Mouse (Mus musculus): ENCODE measurements around the gene Cubn. TPM values are rescaled to one million over a fixed set of nuclear protein-coding genes. Genes with fewer than 3 reads are reported as not detected.

Gene Cubn
- polyA plus RNA-seq, 1 experiment from 2014 or later: 8.5 TPM

- no peak for ATAC-seq
- no peak overlapping the region for H3K4me2 ChIP-seq (ENCODE audit: low read depth, low read length)
These were observed 233.0 kb downstream of the Cubn start for GRCm38 (mm10) chr2:13258606-13259005.

GRCm38 (mm10) chr2:13240711-13241110 lies 250.9 kb downstream of the Cubn start:
- H3K27ac ChIP-seq (ENCODE audit: low read length): no peak overlapping the region
- H3K27me3 ChIP-seq (replicated peaks; ENCODE audit: control insufficient read depth, insufficient read depth, low read length): no peaks in the 10 kb centered on the region
- no peaks in the 10 kb centered on the region for H3K9me3 ChIP-seq (ENCODE audit: control insufficient read depth, low read length)
- H3K4me3 ChIP-seq (ENCODE audit: low read length): no peak overlapping the region
- H3K36me3 ChIP-seq (ENCODE audit: control insufficient read depth, insufficient read depth, low read length): no peaks in the 10 kb centered on the region
- WGBS: 69% methylated on average over 9 of the region's 9 CpGs
- no peak overlapping the region for H3K9ac ChIP-seq (ENCODE audit: low read depth, low read length)
- H3K4me2 ChIP-seq (ENCODE audit: low read depth, low read length): no peak overlapping the region
- ATAC-seq: no peak
- no peaks in the 10 kb centered on the region for H3K4me1 ChIP-seq (ENCODE audit: control insufficient read depth, insufficient read depth, low read length)

More at GRCm38 (mm10) chr2:13258606-13259005, 233.0 kb downstream of the Cubn start:
- no peaks in the 10 kb centered on the region for H3K27me3 ChIP-seq (replicated peaks; ENCODE audit: control insufficient read depth, insufficient read depth, low read length)
- H3K36me3 ChIP-seq (ENCODE audit: control insufficient read depth, insufficient read depth, low read length): peaks cover 8% of the 10 kb centered on the region
- no peak overlapping the region for H3K4me3 ChIP-seq (ENCODE audit: low read length)
- WGBS: 83% methylated on average over 2 of the region's 2 CpGs
- H3K9ac ChIP-seq (ENCODE audit: low read depth, low read length): no peak overlapping the region
- no peaks in the 10 kb centered on the region for H3K9me3 ChIP-seq (ENCODE audit: control insufficient read depth, low read length)
- no peak overlapping the region for H3K27ac ChIP-seq (ENCODE audit: low read length)
- no peaks in the 10 kb centered on the region for H3K4me1 ChIP-seq (ENCODE audit: control insufficient read depth, insufficient read depth, low read length)

- 59% methylated on average over 8 of the region's 8 CpGs for WGBS
- Histone ChIP-seq H3K36me3 (ENCODE audit: control insufficient read depth, insufficient read depth, low read length) (no peaks in the 10 kb centered on the region), H3K9ac (ENCODE audit: low read depth, low read length) (no peak overlapping the region), H3K4me1 (ENCODE audit: control insufficient read depth, insufficient read depth, low read length) (no peaks in the 10 kb centered on the region), H3K27ac (ENCODE audit: low read length) (no peak overlapping the region), H3K9me3 (ENCODE audit: control insufficient read depth, low read length) (no peaks in the 10 kb centered on the region), H3K4me3 (ENCODE audit: low read length) (no peak overlapping the region), H3K4me2 (ENCODE audit: low read depth, low read length) (no peak overlapping the region), H3K27me3 (replicated peaks; ENCODE audit: control insufficient read depth, insufficient read depth, low read length) (no peaks in the 10 kb centered on the region)
- ATAC-seq: no peak
These were observed 254.3 kb downstream of the Cubn start for GRCm38 (mm10) chr2:13237140-13237901.

- Histone ChIP-seq H3K4me1 (ENCODE audit: control insufficient read depth, insufficient read depth, low read length) (no peaks in the 10 kb centered on the region), H3K27ac (ENCODE audit: low read length) (no peak overlapping the region), H3K4me3 (ENCODE audit: low read length) (no peak overlapping the region), H3K27me3 (replicated peaks; ENCODE audit: control insufficient read depth, insufficient read depth, low read length) (no peaks in the 10 kb centered on the region), H3K4me2 (ENCODE audit: low read depth, low read length) (no peak overlapping the region), H3K36me3 (ENCODE audit: control insufficient read depth, insufficient read depth, low read length) (no peaks in the 10 kb centered on the region), H3K9ac (ENCODE audit: low read depth, low read length) (no peak overlapping the region), H3K9me3 (ENCODE audit: control insufficient read depth, low read length) (no peaks in the 10 kb centered on the region)
- no peak for ATAC-seq
- 71% methylated on average over 5 of the region's 5 CpGs for WGBS
These were observed 255.9 kb downstream of the Cubn start for GRCm38 (mm10) chr2:13235696-13236095.

GRCm38 (mm10) chr2:13234796-13235195 lies 256.8 kb downstream of the Cubn start:
- WGBS: 90% methylated on average over 10 of the region's 10 CpGs
- ATAC-seq: no peak
- Histone ChIP-seq H3K27me3 (replicated peaks; ENCODE audit: control insufficient read depth, insufficient read depth, low read length) (no peaks in the 10 kb centered on the region), H3K9me3 (ENCODE audit: control insufficient read depth, low read length) (no peaks in the 10 kb centered on the region), H3K4me2 (ENCODE audit: low read depth, low read length) (no peak overlapping the region), H3K36me3 (ENCODE audit: control insufficient read depth, insufficient read depth, low read length) (no peaks in the 10 kb centered on the region), H3K9ac (ENCODE audit: low read depth, low read length) (no peak overlapping the region), H3K4me1 (ENCODE audit: control insufficient read depth, insufficient read depth, low read length) (no peaks in the 10 kb centered on the region), H3K27ac (ENCODE audit: low read length) (no peak overlapping the region), H3K4me3 (ENCODE audit: low read length) (no peak overlapping the region)

- H3K27me3 ChIP-seq (replicated peaks; ENCODE audit: control insufficient read depth, insufficient read depth, low read length): no peaks in the 10 kb centered on the region
- H3K4me2 ChIP-seq (ENCODE audit: low read depth, low read length): no peak overlapping the region
- H3K36me3 ChIP-seq (ENCODE audit: control insufficient read depth, insufficient read depth, low read length): no peaks in the 10 kb centered on the region
- no peak for ATAC-seq
- 54% methylated on average over 7 of the region's 7 CpGs for WGBS
- H3K4me1 ChIP-seq (ENCODE audit: control insufficient read depth, insufficient read depth, low read length): no peaks in the 10 kb centered on the region
- no peak overlapping the region for H3K4me3 ChIP-seq (ENCODE audit: low read length)
- no peaks in the 10 kb centered on the region for H3K9me3 ChIP-seq (ENCODE audit: control insufficient read depth, low read length)
- H3K9ac ChIP-seq (ENCODE audit: low read depth, low read length): no peak overlapping the region
- no peak overlapping the region for H3K27ac ChIP-seq (ENCODE audit: low read length)
These were observed 257.7 kb downstream of the Cubn start for GRCm38 (mm10) chr2:13233902-13234301.

- Histone ChIP-seq H3K27ac (ENCODE audit: low read length) (no peak overlapping the region), H3K9ac (ENCODE audit: low read depth, low read length) (no peak overlapping the region), H3K27me3 (replicated peaks; ENCODE audit: control insufficient read depth, insufficient read depth, low read length) (no peaks in the 10 kb centered on the region), H3K9me3 (ENCODE audit: control insufficient read depth, low read length) (no peaks in the 10 kb centered on the region), H3K36me3 (ENCODE audit: control insufficient read depth, insufficient read depth, low read length) (no peaks in the 10 kb centered on the region), H3K4me2 (ENCODE audit: low read depth, low read length) (no peak overlapping the region), H3K4me1 (ENCODE audit: control insufficient read depth, insufficient read depth, low read length) (no peaks in the 10 kb centered on the region), H3K4me3 (ENCODE audit: low read length) (no peak overlapping the region)
- WGBS: 81% methylated on average over 12 of the region's 12 CpGs
- ATAC-seq: no peak
These were observed 258.3 kb downstream of the Cubn start for GRCm38 (mm10) chr2:13233254-13233835.

- no peaks in the 10 kb centered on the region for H3K36me3 ChIP-seq (ENCODE audit: control insufficient read depth, insufficient read depth, low read length)
- no peaks in the 10 kb centered on the region for H3K27me3 ChIP-seq (replicated peaks; ENCODE audit: control insufficient read depth, insufficient read depth, low read length)
- ATAC-seq: no peak
- H3K4me1 ChIP-seq (ENCODE audit: control insufficient read depth, insufficient read depth, low read length): no peaks in the 10 kb centered on the region
- H3K9me3 ChIP-seq (ENCODE audit: control insufficient read depth, low read length): no peaks in the 10 kb centered on the region
- H3K4me3 ChIP-seq (ENCODE audit: low read length): no peak overlapping the region
- no peak overlapping the region for H3K9ac ChIP-seq (ENCODE audit: low read depth, low read length)
- H3K4me2 ChIP-seq (ENCODE audit: low read depth, low read length): no peak overlapping the region
- no peak overlapping the region for H3K27ac ChIP-seq (ENCODE audit: low read length)
- WGBS: 88% methylated on average over 6 of the region's 6 CpGs
These were observed 259.3 kb downstream of the Cubn start for GRCm38 (mm10) chr2:13232305-13232704.

- H3K36me3 ChIP-seq (ENCODE audit: control insufficient read depth, insufficient read depth, low read length): no peaks in the 10 kb centered on the region
- no peaks in the 10 kb centered on the region for H3K9me3 ChIP-seq (ENCODE audit: control insufficient read depth, low read length)
- H3K27me3 ChIP-seq (replicated peaks; ENCODE audit: control insufficient read depth, insufficient read depth, low read length): no peaks in the 10 kb centered on the region
- H3K27ac ChIP-seq (ENCODE audit: low read length): no peak overlapping the region
- ATAC-seq: no peak
- H3K4me3 ChIP-seq (ENCODE audit: low read length): no peak overlapping the region
- H3K9ac ChIP-seq (ENCODE audit: low read depth, low read length): no peak overlapping the region
- WGBS: 93% methylated on average over 3 of the region's 3 CpGs
- no peak overlapping the region for H3K4me2 ChIP-seq (ENCODE audit: low read depth, low read length)
- H3K4me1 ChIP-seq (ENCODE audit: control insufficient read depth, insufficient read depth, low read length): no peaks in the 10 kb centered on the region
These were observed 261.9 kb downstream of the Cubn start for GRCm38 (mm10) chr2:13229686-13230085.

Data from intestine, embryonic 16.5 days (tissue).